Mouse (Mus musculus): ENCODE measurements around the gene Gm49368. TPM values are rescaled to one million over a fixed set of nuclear protein-coding genes. Genes with fewer than 3 reads are reported as not detected.
"Not testable (repeated sequence)": the region's sequence is repeated elsewhere in the genome, so short reads cannot be mapped to it uniquely, and the experiment has no call there.

The Gm49368 gene
- total and polyA plus RNA-seq, 3 experiments: 0.23 TPM; not detected in 2

DNA sequence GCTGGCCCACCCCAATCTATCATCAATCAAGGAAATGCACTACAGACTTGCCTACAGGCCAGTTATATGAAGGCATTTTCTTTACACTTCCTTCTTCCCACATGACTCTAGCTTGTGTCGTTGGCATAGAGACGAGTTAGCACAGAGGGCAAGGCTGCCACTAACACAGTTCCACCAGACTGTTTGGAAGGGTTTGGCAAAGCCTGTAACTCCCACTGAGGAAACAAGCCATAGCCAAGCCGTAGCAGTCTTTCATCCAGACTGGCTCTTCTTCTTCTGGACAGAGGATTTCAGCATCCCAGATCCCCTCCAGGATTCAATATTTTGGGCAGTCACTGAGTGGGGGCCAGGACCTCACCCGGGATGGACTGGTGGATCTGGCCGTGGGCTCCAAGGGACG is 77.1 kb downstream of the Gm49368 start:
- TF ChIP-seq CTCF (IDR thresholded peaks at IDR 0.05): no peak
- no peak for TF ChIP-seq POLR2A (IDR thresholded peaks at IDR 0.05; ENCODE audit: insufficient read depth, low read depth, low read length)
- no peak for TF ChIP-seq EP300 (IDR thresholded peaks at IDR 0.05; ENCODE audit: insufficient read depth, low read depth, low read length)
- Histone ChIP-seq H3K4me1 (ENCODE audit: control insufficient read depth, insufficient read depth, low read length) (no peaks in the 10 kb centered on the region), H3K9ac (ENCODE audit: low read depth, low read length) (no peak overlapping the region), H3K27me3 (ENCODE audit: control insufficient read depth, insufficient read depth, low read length) (no peaks in the 10 kb centered on the region), H3K27ac (no peak overlapping the region), H3K4me3 (no peak overlapping the region), H3K79me2 (replicated peaks; ENCODE audit: control insufficient read depth, insufficient read depth, low read length) (no peaks in the 10 kb centered on the region), H3K36me3 (ENCODE audit: control insufficient read depth, insufficient read depth, low read length) (no peaks in the 10 kb centered on the region)
- intact Hi-C loops (cut with DNase I): no loop called here
- 85% methylated on average over 6 of the region's 6 CpGs for WGBS
- DNase-seq: no peak

GRCm38 (mm10) chr7:128150970-128151369 is 88.5 kb downstream of the Gm49368 start:
- Histone ChIP-seq H3K36me3 (ENCODE audit: control insufficient read depth, insufficient read depth, low read length) (no peaks in the 10 kb centered on the region), H3K79me2 (replicated peaks; ENCODE audit: control insufficient read depth, insufficient read depth, low read length) (no peaks in the 10 kb centered on the region), H3K4me1 (ENCODE audit: control insufficient read depth, insufficient read depth, low read length) (no peaks in the 10 kb centered on the region), H3K9ac (ENCODE audit: low read depth, low read length) (no peak overlapping the region), H3K4me3 (no peak overlapping the region), H3K27ac (no peak overlapping the region), H3K27me3 (ENCODE audit: control insufficient read depth, insufficient read depth, low read length) (no peaks in the 10 kb centered on the region)
- intact Hi-C loops (cut with DNase I): no loop called here
- TF ChIP-seq POLR2A (IDR thresholded peaks at IDR 0.05; ENCODE audit: insufficient read depth, low read depth, low read length): no peak
- TF ChIP-seq EP300 (IDR thresholded peaks at IDR 0.05; ENCODE audit: insufficient read depth, low read depth, low read length): no peak
- no peak for TF ChIP-seq CTCF (IDR thresholded peaks at IDR 0.05)
- WGBS: 87% methylated on average over 8 of the region's 8 CpGs
- no peak for DNase-seq

GRCm38 (mm10) chr7:128154076-128154475 is 91.6 kb downstream of the Gm49368 start, which contains the start of gene Itgad:
Gene Itgad (plus strand): TSS chr7:128154376.
- Histone ChIP-seq H3K36me3 (ENCODE audit: control insufficient read depth, insufficient read depth, low read length) (no peaks in the 10 kb centered on the region), H3K4me1 (ENCODE audit: control insufficient read depth, insufficient read depth, low read length) (no peaks in the 10 kb centered on the region), H3K27me3 (ENCODE audit: control insufficient read depth, insufficient read depth, low read length) (no peaks in the 10 kb centered on the region), H3K27ac (peak within 1 kb of the TSS; percentile 9; the same call in 1 of the 2 replicates), H3K9ac (ENCODE audit: low read depth, low read length) (no peak within 1 kb of the TSS), H3K4me3 (no peak within 1 kb of the TSS), H3K79me2 (replicated peaks; ENCODE audit: control insufficient read depth, insufficient read depth, low read length) (no peaks in the 10 kb centered on the region)
- 91% methylated on average over 21 of the region's 21 CpGs for WGBS
- TF ChIP-seq POLR2A (IDR thresholded peaks at IDR 0.05; ENCODE audit: insufficient read depth, low read depth, low read length) (no peak), CTCF (IDR thresholded peaks at IDR 0.05) (no peak), EP300 (IDR thresholded peaks at IDR 0.05; ENCODE audit: insufficient read depth, low read depth, low read length) (no peak)
- intact Hi-C loops (cut with DNase I): no loop called here
- no peak for DNase-seq

DNA sequence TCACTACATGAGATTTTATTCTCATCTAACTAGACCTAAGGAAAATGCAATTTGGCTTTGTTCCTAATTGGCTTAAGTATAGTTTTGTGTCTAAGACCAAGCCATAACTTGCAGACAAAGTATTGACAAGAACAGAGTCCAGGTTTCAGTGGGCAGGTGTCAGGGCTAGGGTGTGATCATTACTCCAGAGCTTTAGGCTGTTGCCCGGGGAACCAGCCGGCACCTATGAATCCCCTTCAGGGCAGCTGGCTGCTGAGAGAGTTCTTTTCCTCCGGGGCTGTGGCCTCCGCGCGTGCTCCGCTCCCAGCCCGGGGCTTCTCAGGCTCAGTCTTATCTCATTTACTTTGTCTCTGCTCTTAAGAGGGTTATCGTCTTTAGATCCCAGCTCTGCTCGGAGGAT is 92.4 kb downstream of the Gm49368 start:
- WGBS: 26% methylated on average over 10 of the region's 10 CpGs
- Histone ChIP-seq H3K36me3 (ENCODE audit: control insufficient read depth, insufficient read depth, low read length) (no peaks in the 10 kb centered on the region), H3K79me2 (replicated peaks; ENCODE audit: control insufficient read depth, insufficient read depth, low read length) (no peaks in the 10 kb centered on the region), H3K9ac (ENCODE audit: low read depth, low read length) (no peak overlapping the region), H3K4me3 (no peak overlapping the region), H3K4me1 (ENCODE audit: control insufficient read depth, insufficient read depth, low read length) (no peaks in the 10 kb centered on the region), H3K27me3 (ENCODE audit: control insufficient read depth, insufficient read depth, low read length) (no peaks in the 10 kb centered on the region), H3K27ac (peak overlapping the region; percentile 9; the same call in 1 of the 2 replicates)
- intact Hi-C loops (cut with DNase I): no loop called here
- TF ChIP-seq EP300 (IDR thresholded peaks at IDR 0.05; ENCODE audit: insufficient read depth, low read depth, low read length) (no peak), POLR2A (IDR thresholded peaks at IDR 0.05; ENCODE audit: insufficient read depth, low read depth, low read length) (no peak)
- DNase-seq: no peak

DNA sequence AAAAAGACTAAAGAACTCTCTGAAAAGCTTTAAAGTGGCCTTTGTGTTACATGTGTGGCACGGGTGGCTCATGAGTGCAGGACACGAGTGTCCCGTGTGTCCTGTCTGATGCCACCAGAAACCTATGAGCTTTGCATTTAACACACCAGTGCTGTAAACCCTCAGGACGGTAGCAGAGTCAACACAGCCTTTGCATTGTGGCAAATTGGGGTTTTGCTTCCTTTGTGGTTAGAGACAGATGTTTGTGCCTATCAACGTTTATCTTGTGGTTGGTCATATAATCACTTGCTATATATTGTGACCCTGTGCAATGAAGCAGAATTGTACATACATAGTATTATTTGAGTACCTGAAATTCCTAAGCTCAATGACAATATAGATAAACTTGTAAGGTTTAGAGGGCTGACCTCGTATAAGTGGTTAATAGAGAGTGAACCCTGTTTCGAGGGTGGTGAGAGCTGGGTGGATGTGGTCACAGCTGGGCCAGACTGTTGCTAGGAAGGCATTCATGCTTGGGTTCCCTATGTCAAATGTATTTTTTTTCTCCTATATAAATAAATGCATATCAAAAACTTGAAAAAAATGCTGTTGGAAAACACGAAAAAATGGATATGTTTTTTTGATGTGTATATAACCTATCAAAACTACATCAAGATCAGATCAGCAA is 96.3 kb downstream of the Gm49368 start:
- H3K36me3 ChIP-seq (ENCODE audit: control insufficient read depth, insufficient read depth, low read length); H3K79me2 ChIP-seq (replicated peaks; ENCODE audit: control insufficient read depth, insufficient read depth, low read length); H3K9ac ChIP-seq (ENCODE audit: low read depth, low read length); DNase-seq; H3K27me3 ChIP-seq (ENCODE audit: control insufficient read depth, insufficient read depth, low read length); H3K4me3 ChIP-seq; H3K4me1 ChIP-seq (ENCODE audit: control insufficient read depth, insufficient read depth, low read length); intact Hi-C loops (cut with DNase I); H3K27ac ChIP-seq: not testable (repeated sequence)
- WGBS: 77% methylated on average over 8 of the region's 8 CpGs

GRCm38 (mm10) chr7:128164001-128164400 is 101.5 kb downstream of the Gm49368 start:
- Histone ChIP-seq H3K36me3 (ENCODE audit: control insufficient read depth, insufficient read depth, low read length) (no peaks in the 10 kb centered on the region), H3K4me1 (ENCODE audit: control insufficient read depth, insufficient read depth, low read length) (no peaks in the 10 kb centered on the region), H3K4me3 (no peak overlapping the region), H3K9ac (ENCODE audit: low read depth, low read length) (no peak overlapping the region), H3K27me3 (ENCODE audit: control insufficient read depth, insufficient read depth, low read length) (no peaks in the 10 kb centered on the region), H3K27ac (no peak overlapping the region), H3K79me2 (replicated peaks; ENCODE audit: control insufficient read depth, insufficient read depth, low read length) (no peaks in the 10 kb centered on the region)
- TF ChIP-seq EP300 (IDR thresholded peaks at IDR 0.05; ENCODE audit: insufficient read depth, low read depth, low read length) (no peak), POLR2A (IDR thresholded peaks at IDR 0.05; ENCODE audit: insufficient read depth, low read depth, low read length) (no peak), CTCF (IDR thresholded peaks at IDR 0.05) (no peak)
- DNase-seq: no peak
- 94% methylated on average over 4 of the region's 4 CpGs for WGBS
- intact Hi-C loops (cut with DNase I): no loop called here
